Mouse (Mus musculus) brain, embryonic 14.5 days (tissue): ENCODE measurements at regions not wholly inside any gene's neighbourhood (a gene's known extent, or its start where the extent isn't known, plus 50 kb on each side); places are given as distances from the start of the nearest gene placed in this dataset.

ENCODE experiments used
- CTCF ChIP-seq: fragments of 200-500 bp; IDR thresholded peaks from 2 replicates; pipeline ENCODE4 v1.5.1; 2012; ENCODE audit warnings: inconsistent platforms, mild to moderate bottlenecking, moderate library complexity, borderline replicate concordance; ENCODE audit not compliant: insufficient read depth, insufficient read length; ENCODE audit errors: extremely low read depth
- POLR2A ChIP-seq: fragments of 200-500 bp; IDR thresholded peaks from 2 replicates; pipeline ENCODE4 v1.6.1; 2012; ENCODE audit warnings: mild to moderate bottlenecking, inconsistent platforms, borderline replicate concordance; ENCODE audit not compliant: poor library complexity, insufficient read depth, insufficient read length, severe bottlenecking; ENCODE audit errors: extremely low read depth

GRCm38 (mm10) chr6:31039485-31039884 is 80.6 kb upstream of the Klf14 start:
- no peak for TF ChIP-seq CTCF
- no peak for TF ChIP-seq POLR2A
